ENCODE assay signal across 8 mouse cellular contexts in genomic region chr11:117076576-117077196, GRCm38 (mm10). TPM values are rescaled to one million over a fixed set of nuclear protein-coding genes. Genes with fewer than 3 reads are reported as not detected.
DNase-seq lines count a peak whose midpoint lies in the region; ATAC-seq and TF ChIP-seq lines count a peak whose summit lies in the region.

No protein-coding gene starts in this region.

- no peaks in the 10 kb centered on the region for H3K27me3 ChIP-seq in embryonic facial prominence, embryonic 11.5 days (ENCODE audit: control insufficient read depth, insufficient read depth, low read length)
- no peaks in the 10 kb centered on the region for H3K27me3 ChIP-seq in limb, embryonic 15.5 days
- no peaks in the 10 kb centered on the region for H3K27me3 ChIP-seq in midbrain, postnatal 0 days (ENCODE audit: insufficient read depth, low read length)

- H3K27ac ChIP-seq in embryonic facial prominence, embryonic 11.5 days (replicated peaks; ENCODE audit: low read depth, low read length), result peak overlapping the region; percentile 15; the same call in 1 of the 2 replicates
- H3K27ac ChIP-seq in limb, embryonic 15.5 days, result peak overlapping the region; percentile 80
- H3K27ac ChIP-seq in midbrain, postnatal 0 days (ENCODE audit: low read depth, low read length), result peak overlapping the region; percentile 81

- no peaks in the 10 kb centered on the region for H3K9me3 ChIP-seq in embryonic facial prominence, embryonic 11.5 days (replicated peaks; ENCODE audit: control insufficient read depth, low read length)
- H3K9me3 ChIP-seq in limb, embryonic 15.5 days, result no peaks in the 10 kb centered on the region
- H3K9me3 ChIP-seq in midbrain, postnatal 0 days (ENCODE audit: low read length), result no peaks in the 10 kb centered on the region

- peak; percentile 91 for DNase-seq in 3T3-L1 (ENCODE audit: low read depth, low spot score)
- DNase-seq in adrenal gland, postnatal 14 days, result peak; percentile 92
- DNase-seq in embryonic facial prominence, embryonic 11.5 days (ENCODE audit: low spot score), result peak; percentile 95
- DNase-seq in heart, adult 11 months, result peak; percentile 99
- peak; percentile 87 for DNase-seq in kidney, adult 18-20 months
- DNase-seq in midbrain, postnatal 0 days (ENCODE audit: low spot score), result peak; percentile 94
- peak; percentile 71 to 89 for DNase-seq in spleen, postnatal 10 days (ENCODE audit: low spot score in 2 of 2)

- H3K4me1 ChIP-seq in embryonic facial prominence, embryonic 11.5 days (ENCODE audit: control insufficient read depth, insufficient read depth, low read length), result no peaks in the 10 kb centered on the region; the same call in 1 of the 2 replicates
- peaks cover 39% of the 10 kb centered on the region for H3K4me1 ChIP-seq in limb, embryonic 15.5 days
- 0 out of 2 replicates have a peak, but pooled peaks cover 3% of the 10 kb centered on the region for H3K4me1 ChIP-seq in midbrain, postnatal 0 days (ENCODE audit: insufficient read depth, low read length)

- peak overlapping the region; percentile 74 for H3K4me3 ChIP-seq in embryonic facial prominence, embryonic 11.5 days (ENCODE audit: low read depth, low read length)
- peak overlapping the region; percentile 69 for H3K4me3 ChIP-seq in limb, embryonic 15.5 days
- H3K4me3 ChIP-seq in midbrain, postnatal 0 days (ENCODE audit: low read depth, low read length), result peak overlapping the region; percentile 75

- under 1% methylated on average over 54 of the region's 54 CpGs for WGBS in embryonic facial prominence, embryonic 11.5 days
- 0% methylated on average over 54 of the region's 54 CpGs for WGBS in limb, embryonic 15.5 days
- WGBS in midbrain, postnatal 0 days, result under 1% methylated on average over 54 of the region's 54 CpGs

- peak; percentile 45; the same call in 1 of the 2 replicates for ATAC-seq in embryonic facial prominence, embryonic 11.5 days (replicated peaks; ENCODE audit: insufficient number of reproducible peaks, low FRiP score, low TSS enrichment, low read depth)
- 0 out of 2 replicates have a peak, but pooled peaks have one; percentile 37 for ATAC-seq in limb, embryonic 15.5 days (ENCODE audit: insufficient number of reproducible peaks, low FRiP score, low TSS enrichment, low read depth)
- peak; percentile 67 for ATAC-seq in midbrain, postnatal 0 days (ENCODE audit: low FRiP score)

- peak; percentile 14; the same call in 1 of the 2 replicates for TF ChIP-seq CTCF in midbrain, postnatal 0 days (IDR thresholded peaks at IDR 0.05)

- peak overlapping the region; percentile 77 for H3K4me2 ChIP-seq in embryonic facial prominence, embryonic 11.5 days (ENCODE audit: low read depth, low read length)
- H3K4me2 ChIP-seq in limb, embryonic 15.5 days, result peak overlapping the region; percentile 85
- H3K4me2 ChIP-seq in midbrain, postnatal 0 days (ENCODE audit: low read depth, low read length, poor library complexity, severe bottlenecking), result peak overlapping the region; percentile 90

- H3K9ac ChIP-seq in embryonic facial prominence, embryonic 11.5 days (replicated peaks; ENCODE audit: low read length), result peak overlapping the region; percentile 84
- peak overlapping the region; percentile 67 for H3K9ac ChIP-seq in limb, embryonic 15.5 days
- peak overlapping the region; percentile 90 for H3K9ac ChIP-seq in midbrain, postnatal 0 days (replicated peaks; ENCODE audit: low read length, poor library complexity, severe bottlenecking)

- peaks cover 5% of the 10 kb centered on the region for H3K36me3 ChIP-seq in embryonic facial prominence, embryonic 11.5 days (replicated peaks; ENCODE audit: control insufficient read depth, insufficient read depth, low read depth, low read length)
- peaks cover 34% of the 10 kb centered on the region for H3K36me3 ChIP-seq in limb, embryonic 15.5 days
- peaks cover 27% of the 10 kb centered on the region for H3K36me3 ChIP-seq in midbrain, postnatal 0 days (ENCODE audit: insufficient read depth, low read length)

RNA-seq across cellular contexts. Expression of gene Sec14l1, which starts 38.3 kb away (rescaled TPM):
- 119 TPM in 2 replicates for total RNA-seq in adrenal gland, postnatal 14 days (2021)
- 25.4 and 28.3 TPM in 2 replicates for polyA plus RNA-seq in embryonic facial prominence, embryonic 11.5 days (2014; fragmentation: Nextera tagmentation; extraction: Ambion mirVana)
- 59.2 and 69.7 TPM in 2 replicates for polyA plus RNA-seq in limb, embryonic 15.5 days (2015; fragmentation: Nextera tagmentation; extraction: Ambion mirVana)
- 63.5 and 71.1 TPM in 2 replicates for total RNA-seq in midbrain, postnatal 0 days (2014; rRNA removed)
- polyA plus RNA-seq in midbrain, postnatal 0 days (2015; fragmentation: Nextera tagmentation; extraction: Ambion mirVana), result 48.0 and 49.2 TPM in 2 replicates

Comparison
In these comparisons a context has a peak if more than half of its experiments do, and no peak if none do; other contexts are left out.
1. Peak in every context shown above with its lines: DNase-seq, ATAC-seq, H3K4me3 ChIP-seq and H3K27ac ChIP-seq.
2. H3K27ac ChIP-seq: peak in every context shown above with its lines; median percentile 81 in midbrain, postnatal 0 days; 80 in limb, embryonic 15.5 days; 15 in embryonic facial prominence, embryonic 11.5 days.